9 mouse cellular contexts compared by ENCODE assay signal in the genomic region with DNA sequence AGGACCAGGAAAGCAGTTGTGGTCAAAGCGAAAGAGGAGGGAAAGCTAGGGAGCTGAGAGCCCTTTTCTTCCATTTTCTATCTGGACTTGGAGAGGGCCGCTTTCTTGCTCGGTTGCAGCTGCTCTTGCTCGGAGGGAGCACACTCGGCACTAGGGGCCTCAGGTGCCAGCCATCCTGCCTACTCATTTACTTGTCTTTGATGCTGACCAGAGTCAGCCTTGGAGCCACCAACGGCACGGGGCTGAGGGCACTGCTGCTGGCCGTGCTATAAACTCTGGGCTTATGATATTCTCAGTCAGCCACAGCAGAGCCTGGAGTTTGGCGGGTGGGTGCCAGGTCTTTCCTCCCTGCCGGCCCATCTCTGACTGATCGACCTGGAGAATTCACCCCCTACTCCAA. TPM values are rescaled to one million over a fixed set of nuclear protein-coding genes. Genes with fewer than 3 reads are reported as not detected.
DNase-seq lines count a peak whose midpoint lies in the region; ATAC-seq lines count a peak whose summit lies in the region.
"Had no signal": no experiment of that assay in that cellular context is flagged by ENCODE, and none has a peak within 500 bp of the region (broad histone marks: within the 10 kb centered on the region; RNA-seq: fewer than 3 reads in every experiment).

No protein-coding gene starts in this region.

- DNase-seq in adrenal gland, adult 2 months: peak; percentile 56
- DNase-seq in adrenal gland, adult 8-10 months: no peak
- DNase-seq in lung, postnatal 10 days: no peak
- no peak for DNase-seq in hindbrain, embryonic 11.5 days (ENCODE audit: low spot score)
- no peak for DNase-seq in midbrain, embryonic 11.5 days (ENCODE audit: low spot score, missing footprints)
- no peak for DNase-seq in right cerebral cortex, adult 18-20 months
- no peak for DNase-seq in urinary bladder, postnatal 10 days (ENCODE audit: low spot score)

- H3K4me1 ChIP-seq in lung, embryonic 16.5 days (replicated peaks; ENCODE audit: control insufficient read depth, insufficient read depth, low read length): peaks cover 24% of the 10 kb centered on the region
- peaks cover 9% of the 10 kb centered on the region for H3K4me1 ChIP-seq in hindbrain, embryonic 11.5 days (replicated peaks; ENCODE audit: control insufficient read depth, insufficient read depth, low read length)
- H3K4me1 ChIP-seq in midbrain, embryonic 11.5 days (ENCODE audit: control insufficient read depth, insufficient read depth, low read length): peaks cover 56% of the 10 kb centered on the region

- H3K9me3 ChIP-seq in lung, embryonic 16.5 days (ENCODE audit: control insufficient read depth, low read length): no peaks in the 10 kb centered on the region
- no peaks in the 10 kb centered on the region for H3K9me3 ChIP-seq in hindbrain, embryonic 11.5 days (ENCODE audit: control insufficient read depth, low read length)
- no peaks in the 10 kb centered on the region for H3K9me3 ChIP-seq in midbrain, embryonic 11.5 days (ENCODE audit: control insufficient read depth, low read length)

- under 1% methylated on average over 11 of the region's 11 CpGs for WGBS in lung, embryonic 16.5 days
- WGBS in hindbrain, embryonic 11.5 days: 3% methylated on average over 11 of the region's 11 CpGs
- WGBS in midbrain, embryonic 11.5 days: 2% methylated on average over 11 of the region's 11 CpGs

- peak overlapping the region; percentile 86 for H3K27ac ChIP-seq in lung, embryonic 16.5 days (ENCODE audit: low read length)
- peak overlapping the region; percentile 91 for H3K27ac ChIP-seq in hindbrain, embryonic 11.5 days (ENCODE audit: low read depth, low read length)
- peak overlapping the region; percentile 90 for H3K27ac ChIP-seq in midbrain, embryonic 11.5 days (ENCODE audit: low read depth, low read length)

- no peaks in the 10 kb centered on the region for H3K36me3 ChIP-seq in lung, embryonic 16.5 days (ENCODE audit: control insufficient read depth, insufficient read depth, low read length)
- no peaks in the 10 kb centered on the region for H3K36me3 ChIP-seq in hindbrain, embryonic 11.5 days (ENCODE audit: control insufficient read depth, insufficient read depth, low read length)
- no peaks in the 10 kb centered on the region for H3K36me3 ChIP-seq in midbrain, embryonic 11.5 days (ENCODE audit: control insufficient read depth, insufficient read depth, low read length)

- peak overlapping the region; percentile 85 for H3K4me3 ChIP-seq in lung, embryonic 16.5 days (ENCODE audit: low read length)
- peak overlapping the region; percentile 54 for H3K4me3 ChIP-seq in hindbrain, embryonic 11.5 days (ENCODE audit: low read depth, low read length)
- peak overlapping the region; percentile 72 for H3K4me3 ChIP-seq in midbrain, embryonic 11.5 days (ENCODE audit: low read depth, low read length)

- ATAC-seq in lung, embryonic 16.5 days (ENCODE audit: low read depth): peak; percentile 3; the same call in 1 of the 2 replicates
- peak; percentile 28; the same call in 1 of the 2 replicates for ATAC-seq in hindbrain, embryonic 11.5 days (ENCODE audit: low FRiP score)
- peak; percentile 7; the same call in 1 of the 2 replicates for ATAC-seq in midbrain, embryonic 11.5 days (ENCODE audit: low FRiP score)

- peak overlapping the region; percentile 86 for H3K9ac ChIP-seq in lung, embryonic 16.5 days (ENCODE audit: low read length)
- H3K9ac ChIP-seq in hindbrain, embryonic 11.5 days (ENCODE audit: low read depth, low read length): peak overlapping the region; percentile 75
- peak overlapping the region; percentile 90 for H3K9ac ChIP-seq in midbrain, embryonic 11.5 days (ENCODE audit: low read length)

- H3K4me2 ChIP-seq in lung, embryonic 16.5 days (ENCODE audit: low read depth, low read length): peak overlapping the region; percentile 75
- peak overlapping the region; percentile 61 for H3K4me2 ChIP-seq in hindbrain, embryonic 11.5 days (replicated peaks; ENCODE audit: low read depth, low read length)
- H3K4me2 ChIP-seq in midbrain, embryonic 11.5 days: peak overlapping the region; percentile 92

- no peaks in the 10 kb centered on the region for H3K27me3 ChIP-seq in lung, embryonic 16.5 days (ENCODE audit: control insufficient read depth, insufficient read depth, low read depth, low read length)
- no peaks in the 10 kb centered on the region for H3K27me3 ChIP-seq in hindbrain, embryonic 11.5 days (ENCODE audit: control insufficient read depth, insufficient read depth, low read length)
- no peaks in the 10 kb centered on the region for H3K27me3 ChIP-seq in midbrain, embryonic 11.5 days (ENCODE audit: control insufficient read depth, insufficient read depth, low read length)

RNA-seq across cellular contexts. Expression of gene Sema4b, which starts 12.2 kb away (rescaled TPM):
- 10 to 100 TPM; 57.7 to 66.4 TPM for total RNA-seq in adrenal gland, adult 2 months (2021)
- 55.1 and 65.8 TPM in 2 replicates for polyA plus RNA-seq in adrenal gland, adult 2 months (2012; rRNA removed)
- total RNA-seq in adrenal gland, adult 8-10 months (2022): 10 to 100 TPM; 58.6 to 86.9 (median 67.8) TPM
- polyA plus RNA-seq in lung, embryonic 16.5 days (2015; fragmentation: Nextera tagmentation; extraction: Ambion mirVana): 15.8 and 16.3 TPM in 2 replicates
- 10.5 and 15.6 TPM in 2 replicates for polyA plus RNA-seq in hindbrain, embryonic 11.5 days (2014; fragmentation: Nextera tagmentation; extraction: Ambion mirVana)
- 9.6 and 10.5 TPM in 2 replicates for polyA plus RNA-seq in midbrain, embryonic 11.5 days (2014; fragmentation: Nextera tagmentation; extraction: Ambion mirVana)

RNA-seq across cellular contexts. Expression of gene Cib1, which starts 33.8 kb away (rescaled TPM):
- 10 to 100 TPM; 66.7 to 75.3 TPM for total RNA-seq in adrenal gland, adult 2 months (2021)
- 110 and 126 TPM in 2 replicates for polyA plus RNA-seq in adrenal gland, adult 2 months (2012; rRNA removed)
- total RNA-seq in adrenal gland, adult 8-10 months (2022): 100 to 1,000 TPM in 1 of 4 experiments, 10 to 100 TPM in 3; 64.7 to 105 (median 85.9) TPM
- 88.4 and 96.0 TPM in 2 replicates for polyA plus RNA-seq in lung, embryonic 16.5 days (2015; fragmentation: Nextera tagmentation; extraction: Ambion mirVana)
- polyA plus RNA-seq in hindbrain, embryonic 11.5 days (2014; fragmentation: Nextera tagmentation; extraction: Ambion mirVana): 58.9 and 61.7 TPM in 2 replicates
- 49.8 and 55.0 TPM in 2 replicates for polyA plus RNA-seq in midbrain, embryonic 11.5 days (2014; fragmentation: Nextera tagmentation; extraction: Ambion mirVana)

RNA-seq across cellular contexts. Expression of gene Gdpgp1, which starts 33.8 kb away (rescaled TPM):
- total RNA-seq in adrenal gland, adult 2 months (2021): 1 to 10 TPM; 3.6 to 4.6 TPM
- polyA plus RNA-seq in adrenal gland, adult 2 months (2012; rRNA removed): 2.6 and 2.9 TPM in 2 replicates
- 1 to 10 TPM; 4.2 to 6.1 (median 5.3) TPM for total RNA-seq in adrenal gland, adult 8-10 months (2022)
- polyA plus RNA-seq in lung, embryonic 16.5 days (2015; fragmentation: Nextera tagmentation; extraction: Ambion mirVana): 3.5 and 3.9 TPM in 2 replicates
- 5.0 and 5.6 TPM in 2 replicates for polyA plus RNA-seq in hindbrain, embryonic 11.5 days (2014; fragmentation: Nextera tagmentation; extraction: Ambion mirVana)
- polyA plus RNA-seq in midbrain, embryonic 11.5 days (2014; fragmentation: Nextera tagmentation; extraction: Ambion mirVana): 3.8 and 4.5 TPM in 2 replicates

RNA-seq across cellular contexts. Expression of gene Ttll13, which starts 47.3 kb away (rescaled TPM):
- total RNA-seq in adrenal gland, adult 2 months (2021): 1 to 10 TPM in 1 of 2 experiments, under 1 TPM in 1; 0.89 to 1.2 TPM
- 0.66 TPM in 2 replicates for polyA plus RNA-seq in adrenal gland, adult 2 months (2012; rRNA removed)
- 1 to 10 TPM; 1.7 to 2.2 (median 1.9) TPM for total RNA-seq in adrenal gland, adult 8-10 months (2022)
- polyA plus RNA-seq in lung, embryonic 16.5 days (2015; fragmentation: Nextera tagmentation; extraction: Ambion mirVana): 1.1 and 2.2 TPM in 2 replicates
- polyA plus RNA-seq in hindbrain, embryonic 11.5 days (2014; fragmentation: Nextera tagmentation; extraction: Ambion mirVana): 1.1 and 1.4 TPM in 2 replicates
- 0.53 and 0.91 TPM in 2 replicates for polyA plus RNA-seq in midbrain, embryonic 11.5 days (2014; fragmentation: Nextera tagmentation; extraction: Ambion mirVana)
- total RNA-seq: common myeloid progenitor, adult 5-6 weeks had no signal
